Mouse (Mus musculus) activated CD4-positive, CD25-positive, alpha-beta regulatory T cell, adult 4 months (primary cell): ENCODE data around the gene Stt3b. TPM values are rescaled to one million over a fixed set of nuclear protein-coding genes. Genes with fewer than 3 reads are reported as not detected.

Experiments used
- ATAC-seq: one replicate; pipeline ENCODE4 v1.8.0; 2017
- polyA plus RNA-seq, 2 experiments: library from polyadenylated mRNA; unstranded; fragments of 100-300 nt; shearing (Covaris generic); gene quantifications; one replicate each; pipeline ENCODE4 v1.2.1; 2017

The Stt3b gene
- polyA plus RNA-seq, 2 experiments from 2014 or later = 19.5 to 28.9 TPM

DNA sequence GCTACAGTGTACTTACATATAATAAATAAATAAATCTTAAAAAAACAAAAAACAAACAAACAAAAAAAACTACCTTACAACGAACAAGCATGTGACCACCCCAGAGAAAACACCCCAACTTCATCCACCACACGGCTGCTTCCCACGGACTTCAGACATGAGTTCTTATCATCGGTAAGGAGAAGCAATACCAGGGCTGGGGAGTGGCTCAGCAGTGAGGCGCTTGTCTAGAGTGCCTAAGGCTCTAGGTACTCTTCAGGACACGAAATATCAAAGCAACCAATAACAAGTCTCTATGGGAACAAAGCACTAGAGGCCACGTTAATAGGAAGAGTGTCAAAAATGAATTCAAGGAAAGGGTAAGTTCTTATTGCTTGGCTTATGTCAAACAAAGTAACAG, 49.8 kb downstream of the Stt3b start:
- ATAC-seq = no peak

DNA sequence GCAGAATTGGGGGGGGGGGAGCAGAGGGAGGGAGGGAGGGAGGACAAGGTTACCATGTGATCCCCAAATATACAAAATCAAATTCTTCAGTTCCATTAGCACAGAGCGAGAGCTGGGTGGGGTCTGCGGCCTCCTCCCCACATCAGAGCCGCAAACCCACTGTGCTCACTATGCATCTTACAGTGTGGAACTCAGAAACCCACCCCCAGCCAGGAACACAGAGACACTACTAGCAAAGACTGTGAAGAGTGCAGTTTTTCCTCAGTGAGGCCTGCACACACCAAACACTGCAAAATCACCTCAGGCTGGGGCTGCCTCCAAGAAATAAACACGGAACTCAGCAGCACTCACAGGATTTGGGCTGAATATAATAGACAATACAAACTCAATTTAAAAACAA, 50.4 kb downstream of the Stt3b start:
- ATAC-seq = no peak

DNA sequence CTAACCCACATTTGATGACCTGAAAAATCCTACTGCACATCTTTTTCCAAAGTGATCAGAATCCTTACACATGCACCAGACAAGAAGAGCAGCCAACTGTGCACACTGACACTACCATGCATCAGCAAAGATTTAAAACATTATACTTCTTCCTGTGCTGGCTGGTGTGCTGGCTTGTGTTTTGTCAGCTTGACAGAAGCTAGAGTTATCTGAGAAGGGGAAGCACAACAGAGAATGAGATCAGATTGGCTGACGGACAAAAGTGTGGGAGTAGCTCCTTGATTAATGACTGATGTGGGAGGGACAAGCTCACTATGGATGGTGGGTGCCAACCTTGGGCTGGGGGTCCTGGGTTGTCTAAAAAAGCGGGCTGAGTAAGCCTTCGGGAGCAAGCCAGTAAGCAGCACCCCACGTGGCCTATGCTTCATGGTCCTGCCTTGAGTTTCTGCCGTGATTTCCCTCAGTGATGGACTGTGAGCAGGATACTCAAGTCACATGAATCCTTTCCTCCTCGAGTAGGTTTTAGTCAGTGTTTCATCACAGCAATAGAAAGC, 52.4 kb downstream of the Stt3b start:
- ATAC-seq = no peak

DNA sequence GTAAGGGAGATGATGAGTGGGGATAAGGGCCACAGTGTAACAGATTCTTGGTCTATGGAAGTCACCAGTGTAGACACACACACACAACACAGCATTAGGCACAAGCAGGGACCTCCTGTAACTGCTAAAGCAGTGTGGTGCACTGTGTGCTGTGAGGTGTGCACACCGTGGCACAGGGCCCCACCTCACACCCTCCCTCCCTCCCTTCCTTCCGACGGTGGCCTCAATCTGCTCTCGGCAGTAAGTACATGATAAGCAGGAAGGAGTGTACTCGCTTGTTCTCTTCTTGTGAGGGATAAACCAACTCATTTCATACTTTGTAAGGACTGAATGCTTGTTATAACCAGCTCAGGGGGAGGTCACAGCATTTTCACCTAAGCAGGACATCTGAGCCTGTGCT, 61.1 kb downstream of the Stt3b start:
- ATAC-seq = no peak

DNA sequence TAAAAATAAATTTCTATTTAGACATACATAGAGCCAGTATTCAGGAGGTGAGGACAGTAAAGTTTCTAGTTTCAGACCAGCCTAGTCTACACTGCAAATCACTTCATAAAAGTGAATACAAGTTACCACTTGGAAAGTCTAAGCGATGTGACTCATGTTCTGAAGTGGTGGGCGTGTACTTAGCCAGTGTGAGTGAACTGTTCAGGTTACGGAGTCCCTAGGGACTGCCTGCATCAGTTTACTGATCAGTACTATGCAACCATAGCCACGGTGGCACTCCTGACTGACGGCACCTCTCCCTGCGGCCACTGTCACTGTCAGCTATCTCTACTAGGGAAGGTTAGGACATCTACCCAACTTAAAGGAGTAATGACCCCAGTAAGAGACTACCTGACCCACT, 65.1 kb downstream of the Stt3b start:
- no peak for ATAC-seq

DNA sequence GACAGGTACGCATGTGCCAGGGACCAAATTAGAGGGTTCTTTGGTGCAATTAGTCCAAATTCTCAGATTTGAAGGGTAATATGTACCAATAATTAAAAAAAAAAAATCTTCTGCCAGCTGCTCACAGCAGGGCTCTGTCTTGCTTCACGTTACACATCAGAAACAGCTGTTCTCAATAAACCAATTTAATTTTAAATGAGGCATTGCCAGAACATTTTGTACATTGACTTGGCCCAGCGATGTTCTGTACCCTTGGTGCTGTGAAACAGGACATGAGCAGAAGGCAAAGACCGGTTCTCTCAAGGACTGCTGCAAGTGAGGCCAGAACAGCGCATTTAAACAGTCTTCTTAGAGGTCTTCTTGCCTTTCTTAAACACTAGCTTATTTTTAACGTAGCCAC, 66.6 kb downstream of the Stt3b start:
- ATAC-seq = no peak

DNA sequence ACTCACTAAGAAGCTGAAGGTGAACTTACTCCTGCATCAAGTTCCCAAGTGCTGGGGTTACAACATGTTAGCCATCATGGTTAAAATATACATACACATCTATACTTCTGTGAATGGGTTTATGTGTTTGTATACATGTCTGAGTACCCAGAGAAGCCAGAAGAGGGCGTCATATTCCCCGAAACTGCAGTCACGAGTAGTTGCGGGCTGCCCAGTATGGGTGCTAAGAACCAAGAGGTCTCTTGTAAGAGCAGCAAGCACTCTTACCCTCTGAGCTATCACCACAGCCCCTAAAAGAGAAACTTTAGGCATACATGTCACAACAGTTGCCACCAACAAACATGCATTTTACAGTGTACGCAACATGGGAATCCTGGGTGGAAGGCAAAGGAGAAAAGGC, 70.4 kb downstream of the Stt3b start:
- ATAC-seq = no peak

DNA sequence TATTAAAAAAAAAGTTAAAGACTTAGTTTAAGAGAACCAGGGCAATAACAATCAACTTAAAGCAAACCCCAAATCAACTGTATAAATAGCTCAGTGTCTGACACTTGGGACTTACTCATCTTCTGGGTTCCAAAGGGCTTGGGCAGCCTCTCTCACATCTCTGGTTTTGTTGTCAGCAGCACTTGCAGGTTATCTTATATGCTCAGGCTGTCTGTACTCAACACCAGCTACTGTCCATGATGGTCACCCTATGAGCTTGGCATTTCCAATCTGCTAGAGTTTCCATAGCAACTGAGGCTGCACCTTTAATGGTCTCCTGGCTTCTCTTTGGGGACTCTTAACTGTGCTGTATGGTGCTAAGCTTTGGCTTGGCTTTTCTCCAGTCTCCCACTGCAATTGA, 72.3 kb downstream of the Stt3b start:
- ATAC-seq = no peak

DNA sequence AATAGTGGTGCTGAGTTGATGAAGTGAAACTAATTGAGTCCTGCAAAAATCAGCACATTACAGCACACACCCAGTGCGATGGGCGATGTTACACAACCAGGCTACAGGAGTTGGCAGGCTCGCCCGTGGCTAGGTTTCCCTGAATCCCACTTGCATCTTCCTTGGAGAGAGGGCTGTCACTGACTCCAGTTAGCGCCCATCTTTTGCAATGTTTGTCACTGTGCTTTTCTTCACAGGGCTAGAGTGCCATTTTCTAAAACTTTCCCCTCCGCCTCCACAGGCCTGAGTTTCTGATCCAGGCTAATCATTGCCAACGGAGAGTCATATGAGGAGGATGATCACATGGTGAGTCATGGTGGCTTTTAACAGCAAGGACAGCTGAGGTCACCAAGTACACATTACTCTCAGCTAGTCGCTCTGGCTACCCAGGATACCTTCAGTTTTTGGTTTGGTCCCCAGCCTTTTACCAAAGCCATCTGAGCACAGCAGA, 73.8 kb downstream of the Stt3b start:
- no peak for ATAC-seq

DNA sequence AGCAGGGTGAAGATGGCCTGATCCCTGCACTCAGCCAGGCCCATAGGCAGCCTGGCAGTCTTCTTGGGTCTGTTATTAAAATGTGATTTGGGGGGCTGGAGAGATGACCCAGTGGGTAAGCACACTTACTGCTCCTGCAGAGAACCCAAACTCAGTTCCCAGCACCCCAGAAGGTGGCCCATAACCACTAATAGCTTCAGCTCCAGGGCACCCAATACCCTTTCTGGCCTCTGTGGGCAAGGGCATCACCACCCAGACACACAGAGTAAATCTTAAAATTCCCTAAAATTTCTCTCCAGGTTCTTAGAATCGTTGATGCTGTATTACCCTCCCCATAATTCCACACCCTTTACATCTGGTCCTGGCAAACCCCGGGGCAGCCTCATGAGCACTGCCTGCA, 75.7 kb downstream of the Stt3b start:
- no peak for ATAC-seq

DNA sequence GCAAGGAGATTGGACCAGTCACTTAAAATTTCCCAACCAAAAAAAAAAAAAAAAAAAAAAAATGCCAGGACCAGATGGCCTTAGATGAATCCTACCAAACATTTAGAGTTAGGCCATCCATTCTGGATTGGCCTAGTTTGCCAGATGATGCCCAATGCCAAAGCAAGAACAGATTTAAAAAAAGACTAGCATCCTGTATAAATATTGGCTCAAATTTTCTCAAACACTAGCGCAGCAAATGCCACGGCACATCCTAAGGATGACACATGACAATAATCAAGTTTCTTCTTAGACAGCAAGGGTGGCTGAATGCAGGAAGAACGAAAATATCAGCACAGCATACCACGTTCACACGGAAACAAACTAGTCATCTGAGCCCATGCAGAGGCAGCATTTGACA, 76.5 kb downstream of the Stt3b start:
- ATAC-seq = no peak

DNA sequence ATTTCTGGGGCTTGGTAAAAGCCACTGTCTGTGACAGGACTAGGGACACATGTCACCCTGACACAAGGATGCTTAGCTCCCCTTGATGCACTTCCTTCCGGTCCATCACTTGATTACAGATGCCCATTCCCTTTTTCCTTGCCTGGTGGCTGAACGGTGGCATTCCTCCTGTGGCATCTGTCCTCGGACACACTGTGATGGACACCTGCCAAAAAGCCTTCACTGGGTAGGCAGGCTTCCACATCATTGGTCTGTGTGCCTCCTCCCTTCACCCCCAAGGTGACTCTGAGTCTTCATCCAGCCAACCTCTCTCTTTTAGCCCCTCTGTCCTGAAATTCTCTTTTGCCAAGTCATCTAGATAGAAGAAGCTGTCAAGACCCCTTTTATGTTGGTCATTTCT, 78.7 kb downstream of the Stt3b start:
- no peak for ATAC-seq

DNA sequence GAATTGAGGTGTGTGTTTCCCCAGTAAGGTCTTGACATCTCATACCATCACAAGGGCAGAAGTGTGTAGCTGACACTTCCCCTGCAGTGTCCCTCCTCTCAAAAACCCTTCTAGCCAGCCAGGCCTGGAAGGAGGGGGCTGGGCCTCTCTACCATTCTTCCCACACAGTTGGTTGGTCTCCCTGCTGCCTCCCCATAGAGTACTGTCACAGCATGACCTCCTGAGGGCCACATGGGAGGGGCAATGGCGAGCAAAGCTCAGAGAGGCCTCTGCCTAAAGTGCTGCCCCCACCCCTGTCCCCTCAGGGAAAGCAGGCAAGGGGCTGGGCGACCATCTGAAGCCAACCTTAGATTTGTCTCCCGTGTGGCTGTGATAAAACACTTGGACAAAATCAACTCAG, 80.1 kb downstream of the Stt3b start:
- no peak for ATAC-seq

DNA sequence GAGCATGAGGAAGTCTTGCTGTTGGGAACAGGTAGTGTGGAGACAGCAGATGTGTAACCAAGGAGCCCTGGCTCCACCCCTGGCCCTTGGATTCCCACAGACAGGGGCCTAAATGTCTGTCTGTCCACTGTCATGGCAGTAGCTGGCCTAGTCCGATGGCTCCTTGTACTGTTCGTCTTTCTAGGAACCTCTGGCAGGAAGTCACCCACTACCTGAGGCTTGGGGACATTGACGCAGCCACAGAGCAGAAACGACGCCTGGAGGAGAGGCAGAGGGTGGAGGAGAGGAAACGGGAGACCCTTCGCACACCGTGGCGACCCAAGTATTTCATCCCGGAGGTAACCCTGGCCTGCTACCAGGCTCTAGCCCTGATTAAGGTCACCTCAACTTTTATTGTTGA, 80.5 kb downstream of the Stt3b start:
- ATAC-seq = no peak

DNA sequence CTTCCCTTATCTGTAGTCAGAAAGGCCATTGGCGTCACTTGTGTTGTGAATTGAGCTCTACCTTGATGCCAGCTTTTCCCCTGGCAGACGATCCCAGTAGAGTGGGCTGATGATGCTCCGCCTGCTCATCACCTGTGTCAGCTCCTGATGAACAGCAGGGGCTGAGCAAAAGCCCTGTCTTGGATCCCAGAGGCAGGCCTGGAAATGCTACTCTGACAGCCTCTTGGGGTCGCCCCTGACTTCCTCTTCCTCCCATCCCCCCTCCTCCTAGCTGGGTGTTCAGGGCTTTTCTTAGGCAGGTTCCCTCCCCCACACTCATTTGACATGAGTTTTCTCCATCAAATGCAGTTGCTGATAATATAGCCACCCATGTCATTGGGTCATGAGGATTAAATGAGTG, 81.1 kb downstream of the Stt3b start:
- no peak for ATAC-seq

DNA sequence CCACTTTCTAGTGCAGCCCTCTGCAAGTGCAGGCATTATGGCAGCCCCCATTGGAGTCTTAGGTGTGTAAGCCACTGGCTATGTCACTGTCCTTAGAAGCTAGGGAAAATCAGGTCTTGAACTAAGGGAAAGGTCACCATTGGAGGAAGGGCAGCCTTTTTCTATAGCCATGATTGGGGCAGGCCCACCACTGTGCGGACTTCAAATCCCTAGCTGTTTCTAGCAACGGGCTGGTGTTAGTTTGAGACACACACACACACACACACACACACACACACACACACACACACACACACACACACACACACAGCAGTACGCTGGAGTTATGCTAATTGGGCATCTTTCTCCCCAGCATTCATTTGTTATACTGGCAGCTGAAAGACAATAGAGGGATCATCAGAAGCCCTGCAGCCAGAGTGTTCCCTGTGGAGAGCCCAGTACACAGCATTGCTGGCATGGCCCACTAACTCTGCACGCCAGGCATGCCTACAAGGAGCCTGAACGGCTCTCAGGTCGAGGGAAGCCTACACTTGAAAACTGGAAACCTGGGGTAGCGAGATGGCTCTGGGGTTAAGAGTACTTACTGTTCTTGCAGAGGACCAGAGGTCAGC, 85.4 kb downstream of the Stt3b start:
- no peak for ATAC-seq

DNA sequence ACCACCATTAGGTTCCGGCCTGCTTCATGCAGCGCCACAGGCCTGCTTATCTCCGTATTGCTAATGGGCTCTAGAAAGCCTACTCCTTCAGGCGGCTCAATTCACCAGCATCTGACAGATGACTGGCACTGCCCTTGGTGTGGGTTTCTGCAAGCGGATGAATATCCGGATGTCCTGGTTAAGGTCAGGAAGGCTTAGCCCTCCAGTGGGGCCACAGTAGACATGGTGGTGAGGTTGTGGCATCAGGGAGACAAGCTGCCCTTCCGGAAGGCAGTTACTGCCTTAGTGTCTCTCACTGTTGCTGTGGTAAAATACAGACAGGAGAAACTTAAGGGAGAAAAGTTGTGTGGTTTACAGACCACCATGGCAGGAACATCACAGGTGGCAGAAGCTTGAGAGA, 89.0 kb downstream of the Stt3b start:
- no peak for ATAC-seq

DNA sequence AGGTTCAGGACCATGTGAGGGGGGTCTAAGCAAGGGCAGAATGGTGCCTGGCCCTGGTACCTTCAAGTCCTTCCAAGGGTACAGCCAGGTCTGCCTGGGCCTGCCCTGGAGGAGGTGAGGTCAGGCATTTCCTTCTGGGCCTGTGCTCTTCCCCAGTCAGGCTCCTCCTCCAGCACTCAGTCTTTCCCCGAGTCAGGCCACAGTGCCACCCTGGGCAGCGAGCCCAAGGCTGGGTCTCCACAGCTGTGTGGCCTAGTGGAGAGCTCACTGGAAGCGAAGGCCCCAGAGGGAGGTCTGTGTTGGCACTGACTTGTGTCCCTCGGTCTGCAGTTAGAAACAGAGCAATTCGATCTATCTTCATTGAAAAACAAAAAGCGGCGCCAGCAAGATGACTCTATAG, 89.8 kb downstream of the Stt3b start:
- no peak for ATAC-seq

DNA sequence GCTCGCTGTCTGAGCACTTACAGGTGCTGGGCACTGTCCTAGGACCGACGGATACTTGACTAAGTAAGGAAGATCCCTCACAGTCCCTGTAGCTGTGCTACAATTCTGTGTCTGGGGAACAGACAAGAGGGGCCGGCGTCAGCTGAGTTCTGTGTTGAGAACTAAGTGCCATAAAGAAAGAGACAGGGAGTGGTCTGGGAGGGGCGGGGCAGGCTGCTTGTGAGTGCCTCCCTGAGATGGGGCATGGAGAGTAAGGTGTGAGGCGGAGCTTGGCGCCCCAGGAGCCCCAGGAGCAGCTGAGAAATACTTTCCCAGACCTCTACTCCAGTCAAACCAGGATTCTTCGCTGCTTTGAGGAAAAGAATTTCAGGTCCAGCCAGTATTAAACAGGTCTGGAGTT, 92.2 kb downstream of the Stt3b start:
- no peak for ATAC-seq

DNA sequence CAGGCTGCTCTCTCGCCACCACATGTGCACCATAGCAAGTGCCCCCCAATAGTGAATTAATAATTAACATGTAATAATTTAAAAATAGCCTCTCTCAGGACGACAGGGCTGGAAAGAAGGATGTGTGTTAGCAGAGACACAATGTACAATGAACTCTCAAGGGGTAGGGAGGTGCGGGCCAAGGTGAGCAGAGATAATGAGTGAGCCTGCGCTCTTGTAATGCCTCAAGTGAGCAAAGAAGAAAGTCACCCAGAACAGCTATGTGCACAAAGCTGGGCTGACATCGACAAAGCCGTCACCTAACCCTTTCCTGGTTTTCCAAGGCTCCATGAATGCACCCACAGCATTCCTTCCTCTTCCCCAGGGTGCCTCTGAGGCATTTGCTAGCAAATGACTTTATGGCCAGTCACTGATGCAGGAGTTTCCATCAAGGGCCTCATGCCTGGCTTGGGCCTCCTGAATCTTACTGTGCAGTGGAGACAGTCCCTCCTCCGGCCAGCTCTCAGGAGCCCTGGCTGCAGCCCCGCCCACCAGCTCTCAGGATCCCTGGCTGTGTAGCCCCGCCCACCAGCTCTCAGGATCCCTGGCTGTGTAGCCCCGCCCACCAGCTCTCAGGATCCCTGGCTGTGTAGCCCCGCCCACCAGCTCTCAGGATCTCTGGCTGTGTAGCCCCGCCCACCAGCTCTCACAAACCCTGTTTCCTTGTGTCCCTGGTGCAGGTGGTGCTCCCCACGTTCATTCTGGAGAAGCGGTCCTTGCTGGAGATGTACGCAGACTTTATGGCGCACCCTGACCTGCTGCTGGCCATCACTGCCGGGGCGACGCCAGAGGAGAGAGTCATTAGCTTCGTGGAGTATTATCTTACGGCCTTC, 94.2 kb downstream of the Stt3b start:
- ATAC-seq = no peak

DNA sequence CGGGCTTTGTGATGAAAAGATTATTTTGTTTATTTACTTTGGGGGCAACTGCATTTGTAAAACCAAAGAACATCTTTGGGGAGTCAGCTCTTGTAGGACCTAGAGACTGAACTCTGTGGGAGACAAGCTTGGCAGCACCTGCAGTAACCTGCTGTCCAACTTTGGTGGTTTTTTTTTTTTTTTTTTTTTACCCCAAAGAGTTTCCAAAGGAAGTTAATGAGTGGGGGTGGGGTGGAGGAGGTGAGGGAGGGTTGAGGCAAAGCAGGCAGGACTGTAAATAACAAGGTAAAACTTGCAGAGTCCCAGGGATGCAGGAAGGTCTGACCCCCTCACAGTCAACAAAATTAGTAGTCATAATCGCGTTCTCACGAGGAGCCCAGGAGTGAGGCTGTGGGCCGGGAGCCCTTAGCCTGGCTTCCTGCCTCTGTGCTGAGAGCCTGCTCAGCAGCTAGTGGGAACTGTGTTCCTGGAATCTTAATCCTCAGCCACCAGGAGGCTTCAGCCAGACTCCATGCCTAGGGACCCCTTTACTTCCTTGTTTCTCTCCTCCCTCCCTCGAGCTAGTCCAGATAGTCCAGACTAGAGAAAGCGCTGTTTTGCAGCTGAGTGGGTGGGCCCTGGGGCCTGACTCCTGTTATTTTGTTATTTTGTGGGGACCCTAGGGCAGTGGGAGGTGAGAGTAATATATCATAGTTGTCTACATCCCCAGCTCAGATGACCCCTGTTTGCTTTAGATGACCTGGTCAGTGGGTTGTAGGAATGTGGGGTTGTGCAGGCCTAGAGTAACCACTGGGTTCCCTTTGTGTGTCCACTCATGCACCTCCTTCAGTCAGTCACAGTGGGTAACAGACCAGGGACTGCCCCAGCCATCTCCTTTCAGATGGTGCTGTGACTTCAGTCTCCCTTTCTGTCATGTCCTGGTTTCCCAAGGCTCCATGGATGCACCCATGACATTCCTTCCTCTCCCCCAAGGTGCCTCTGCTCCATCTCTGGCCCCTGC, 95.3 kb downstream of the Stt3b start:
- no peak for ATAC-seq

DNA sequence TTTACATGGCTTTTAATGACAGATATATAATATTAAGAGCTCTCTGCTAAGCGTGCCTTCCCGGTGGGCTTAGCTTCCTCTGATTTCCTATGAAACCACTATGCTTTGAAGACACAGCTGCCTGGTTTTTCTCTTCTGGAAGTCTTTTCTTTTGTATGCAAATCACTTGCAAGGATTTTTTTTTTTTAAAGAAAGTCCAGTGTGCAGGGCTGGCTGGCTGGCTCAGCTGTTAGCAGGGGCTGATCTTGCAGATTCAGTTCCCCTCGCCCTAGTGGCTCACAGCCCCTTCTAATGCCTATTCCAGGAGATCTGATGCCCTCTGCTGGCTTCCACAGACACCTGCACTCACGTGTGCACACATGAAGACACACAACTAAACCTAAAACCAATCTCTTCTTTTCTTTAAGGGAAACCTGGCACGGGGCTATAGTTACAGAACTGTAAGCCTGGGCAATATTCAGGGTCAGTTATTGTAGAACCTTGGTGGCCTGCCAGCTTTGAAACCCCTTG, 96.4 kb downstream of the Stt3b start:
- ATAC-seq = no peak

DNA sequence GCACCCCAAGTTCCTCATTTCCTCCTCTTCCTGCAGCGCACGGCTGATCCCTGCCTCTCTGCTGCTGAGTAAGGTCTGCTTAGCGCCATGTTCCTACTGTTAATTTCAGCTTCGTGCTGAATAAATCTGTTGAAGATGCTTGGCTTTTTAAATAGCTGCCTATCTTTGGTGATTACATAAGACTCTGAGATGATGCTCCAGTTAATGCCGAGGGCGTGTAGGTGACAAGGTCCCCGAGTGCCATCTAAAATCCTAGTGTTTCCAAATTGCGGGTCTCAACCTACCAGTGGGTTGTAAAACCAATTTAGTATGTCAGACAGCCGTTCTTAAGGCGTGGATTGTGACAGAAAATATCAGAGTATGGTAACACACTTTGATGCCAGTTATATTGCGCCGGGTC, 99.7 kb downstream of the Stt3b start:
- no peak for ATAC-seq
